Mouse (Mus musculus): ENCODE results near the gene Klf11.

DNA sequence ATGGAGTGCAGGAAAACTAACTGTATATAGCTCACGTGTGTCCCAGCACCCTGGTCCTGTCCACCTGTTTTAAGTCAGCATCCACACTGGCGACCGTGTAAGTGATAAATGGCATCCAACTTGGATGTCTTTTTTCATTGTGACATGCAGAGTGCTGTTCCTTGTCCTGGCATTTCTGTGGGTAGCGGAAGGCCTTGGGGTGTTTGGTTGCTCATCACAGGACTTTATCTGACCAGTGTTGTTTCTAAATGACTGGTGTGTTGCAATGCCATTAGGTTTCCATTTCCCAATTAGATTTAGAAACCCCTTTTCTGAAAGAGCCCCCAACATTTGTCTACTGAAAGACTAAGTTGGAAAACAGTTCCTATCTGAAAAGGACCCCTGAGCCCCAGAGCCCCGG lies 11.1 kb downstream of the Klf11 start:
- TF ChIP-seq CTCF (IDR thresholded peaks at IDR 0.05; ENCODE audit: insufficient read depth, low read depth, low read length) = no peak
- no peak for TF ChIP-seq POLR2A (IDR thresholded peaks at IDR 0.05; ENCODE audit: insufficient read depth, low read depth, low read length)

Measured in olfactory bulb, adult 2 months (tissue).